Mouse (Mus musculus): Measurements from ENCODE around the gene Rybp. TPM values are rescaled to one million over a fixed set of nuclear protein-coding genes. Genes with fewer than 3 reads are reported as not detected.

The Rybp gene
- polyA plus RNA-seq, 1 experiment from 2014 or later = 13.1 TPM

DNA sequence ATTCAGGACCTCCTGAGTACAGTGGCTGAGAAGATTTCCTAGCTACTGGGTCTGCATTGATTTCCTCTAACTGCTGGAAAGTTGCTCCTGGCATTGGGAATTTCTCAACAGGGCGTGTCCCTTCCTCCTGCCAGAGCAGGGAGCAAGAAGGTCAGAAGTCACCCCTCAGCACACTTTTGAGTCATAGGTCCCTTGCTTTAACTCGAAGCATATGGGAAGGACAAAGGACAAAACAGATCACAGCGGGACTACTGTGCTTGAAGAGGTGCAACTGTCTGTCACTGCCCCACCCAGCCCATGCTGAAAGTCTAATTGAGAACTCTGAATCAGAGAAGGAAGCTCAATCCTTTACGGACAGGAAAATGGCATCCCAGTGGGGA lies 106.4 kb downstream of the Rybp start:
- Histone ChIP-seq H3K9ac (replicated peaks; ENCODE audit: low read depth, low read length) (no peak overlapping the region), H3K27me3 (ENCODE audit: control insufficient read depth, insufficient read depth, low read length) (no peaks in the 10 kb centered on the region), H3K4me2 (ENCODE audit: low read depth, low read length) (no peak overlapping the region), H3K36me3 (ENCODE audit: control insufficient read depth, insufficient read depth, low read length) (no peaks in the 10 kb centered on the region), H3K4me1 (ENCODE audit: control insufficient read depth, insufficient read depth, low read length) (no peaks in the 10 kb centered on the region), H3K27ac (ENCODE audit: low read depth, low read length) (no peak overlapping the region), H3K4me3 (ENCODE audit: low read depth, low read length) (no peak overlapping the region), H3K9me3 (ENCODE audit: control insufficient read depth, low read length) (no peaks in the 10 kb centered on the region)
- no peak for ATAC-seq (ENCODE audit: low read depth)
- WGBS = 73% methylated on average over 4 of the region's 4 CpGs

DNA sequence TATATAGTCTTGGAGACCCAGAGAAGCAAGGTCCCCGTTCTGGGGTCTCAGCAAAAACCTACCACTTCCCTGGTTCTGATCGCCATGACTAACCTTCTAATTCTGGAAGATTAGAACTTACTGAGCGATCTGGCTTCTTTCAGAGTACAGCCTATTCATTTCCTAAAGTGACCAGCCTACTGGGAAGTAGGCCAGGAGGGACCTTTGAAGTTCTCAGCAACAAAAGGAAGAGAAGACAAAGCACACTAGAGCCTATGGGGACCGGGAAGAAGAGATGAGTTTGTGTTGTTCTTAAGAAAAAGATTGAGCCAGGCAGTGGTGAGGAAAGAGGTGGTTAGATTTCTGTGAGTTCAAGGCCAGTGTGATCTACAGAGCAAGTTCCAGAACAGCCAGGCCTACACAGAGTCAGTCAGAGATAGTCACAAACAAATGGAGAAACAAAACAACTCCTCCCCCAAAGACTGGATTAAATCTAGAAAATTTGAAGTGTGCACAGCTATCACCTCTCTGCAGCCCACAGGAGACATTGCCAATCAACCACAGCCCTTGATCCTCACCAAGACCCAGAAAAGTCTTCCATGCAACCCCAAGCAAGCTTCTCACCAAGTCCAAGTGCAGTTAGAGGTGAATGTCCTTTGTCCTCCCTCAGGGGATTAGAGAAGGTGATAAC lies 106.9 kb downstream of the Rybp start:
- 74% methylated on average over 4 of the region's 4 CpGs for WGBS
- Histone ChIP-seq H3K4me2 (ENCODE audit: low read depth, low read length) (no peak overlapping the region), H3K27me3 (ENCODE audit: control insufficient read depth, insufficient read depth, low read length) (no peaks in the 10 kb centered on the region), H3K9me3 (ENCODE audit: control insufficient read depth, low read length) (no peaks in the 10 kb centered on the region), H3K4me3 (ENCODE audit: low read depth, low read length) (no peak overlapping the region), H3K9ac (replicated peaks; ENCODE audit: low read depth, low read length) (no peak overlapping the region), H3K4me1 (ENCODE audit: control insufficient read depth, insufficient read depth, low read length) (no peaks in the 10 kb centered on the region), H3K36me3 (ENCODE audit: control insufficient read depth, insufficient read depth, low read length) (no peaks in the 10 kb centered on the region), H3K27ac (ENCODE audit: low read depth, low read length) (no peak overlapping the region)
- no peak for ATAC-seq (ENCODE audit: low read depth)

DNA sequence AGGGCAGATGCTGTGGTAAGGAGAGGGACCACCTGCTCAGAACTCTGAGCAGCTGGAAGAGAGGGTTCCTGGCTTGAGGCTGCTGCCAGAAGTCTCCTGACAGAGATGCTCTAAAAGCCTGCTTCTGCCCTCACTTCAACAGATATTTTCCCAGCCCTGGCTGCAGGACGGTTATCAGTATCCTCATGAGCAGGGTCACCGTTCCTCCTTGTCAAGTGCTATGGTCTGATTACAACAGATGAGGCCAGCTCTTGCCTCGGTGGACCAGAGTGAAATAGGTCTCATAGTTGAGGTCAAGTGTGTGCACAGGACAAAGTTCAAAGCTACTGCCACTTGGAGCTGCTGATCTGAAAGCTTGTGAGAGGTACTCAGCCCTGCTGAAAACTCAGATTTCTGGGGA lies 108.5 kb downstream of the Rybp start:
- Histone ChIP-seq H3K4me1 (ENCODE audit: control insufficient read depth, insufficient read depth, low read length) (no peaks in the 10 kb centered on the region), H3K9ac (replicated peaks; ENCODE audit: low read depth, low read length) (no peak overlapping the region), H3K4me2 (ENCODE audit: low read depth, low read length) (no peak overlapping the region), H3K27me3 (ENCODE audit: control insufficient read depth, insufficient read depth, low read length) (no peaks in the 10 kb centered on the region), H3K36me3 (ENCODE audit: control insufficient read depth, insufficient read depth, low read length) (no peaks in the 10 kb centered on the region), H3K4me3 (ENCODE audit: low read depth, low read length) (no peak overlapping the region), H3K27ac (ENCODE audit: low read depth, low read length) (no peak overlapping the region), H3K9me3 (ENCODE audit: control insufficient read depth, low read length) (no peaks in the 10 kb centered on the region)
- WGBS = 85% methylated on average over 3 of the region's 3 CpGs
- ATAC-seq (ENCODE audit: low read depth) = no peak
